Mouse (Mus musculus): ENCODE results near the gene Zfand3.

The Zfand3 gene

GRCm38 (mm10) chr17:30225030-30225740 lies 220.7 kb downstream of the Zfand3 start:
- no peak for DNase-seq (ENCODE audit: low read depth, low spot score)

- DNase-seq (ENCODE audit: low read depth, low spot score): no peak
Measured at GRCm38 (mm10) chr17:30228439-30229215, 224.1 kb downstream of the Zfand3 start.

- DNase-seq (ENCODE audit: low read depth, low spot score): no peak
Measured at GRCm38 (mm10) chr17:30230428-30230827, 225.9 kb downstream of the Zfand3 start.

GRCm38 (mm10) chr17:30231483-30231882 lies 226.9 kb downstream of the Zfand3 start:
- DNase-seq (ENCODE audit: low read depth, low spot score): no peak

GRCm38 (mm10) chr17:30232698-30233097 lies 228.2 kb downstream of the Zfand3 start:
- no peak for DNase-seq (ENCODE audit: low read depth, low spot score)

- no peak for DNase-seq (ENCODE audit: low read depth, low spot score)
Measured at GRCm38 (mm10) chr17:30235380-30235779, 230.8 kb downstream of the Zfand3 start.

- DNase-seq (ENCODE audit: low read depth, low spot score): no peak
Measured at GRCm38 (mm10) chr17:30236611-30237010, 232.1 kb downstream of the Zfand3 start.

- no peak for DNase-seq (ENCODE audit: low read depth, low spot score)
Measured at GRCm38 (mm10) chr17:30237600-30237999, 233.1 kb downstream of the Zfand3 start.

GRCm38 (mm10) chr17:30239458-30239857 lies 234.9 kb downstream of the Zfand3 start:
- DNase-seq (ENCODE audit: low read depth, low spot score): no peak

GRCm38 (mm10) chr17:30240659-30241058 lies 236.1 kb downstream of the Zfand3 start:
- no peak for DNase-seq (ENCODE audit: low read depth, low spot score)

GRCm38 (mm10) chr17:30241061-30241460 lies 236.5 kb downstream of the Zfand3 start:
- DNase-seq (ENCODE audit: low read depth, low spot score): no peak

GRCm38 (mm10) chr17:30241720-30242322 lies 237.3 kb downstream of the Zfand3 start:
- DNase-seq (ENCODE audit: low read depth, low spot score): no peak

GRCm38 (mm10) chr17:30242647-30243046 lies 238.1 kb downstream of the Zfand3 start:
- DNase-seq (ENCODE audit: low read depth, low spot score): no peak

GRCm38 (mm10) chr17:30243540-30243939 lies 239.0 kb downstream of the Zfand3 start:
- DNase-seq (ENCODE audit: low read depth, low spot score): no peak

- no peak for DNase-seq (ENCODE audit: low read depth, low spot score)
Measured at GRCm38 (mm10) chr17:30244651-30245307, 240.2 kb downstream of the Zfand3 start.

- no peak for DNase-seq (ENCODE audit: low read depth, low spot score)
Measured at GRCm38 (mm10) chr17:30245308-30245706, 240.8 kb downstream of the Zfand3 start.

- DNase-seq (ENCODE audit: low read depth, low spot score): no peak
Measured at GRCm38 (mm10) chr17:30253028-30253427, 248.5 kb downstream of the Zfand3 start.

- DNase-seq (ENCODE audit: low read depth, low spot score): no peak
Measured at GRCm38 (mm10) chr17:30253924-30254323, 249.4 kb downstream of the Zfand3 start.

GRCm38 (mm10) chr17:30255928-30256560 lies 251.5 kb downstream of the Zfand3 start:
- DNase-seq (ENCODE audit: low read depth, low spot score): no peak

GRCm38 (mm10) chr17:30258480-30258879 lies 253.9 kb downstream of the Zfand3 start:
- DNase-seq (ENCODE audit: low read depth, low spot score): no peak

- DNase-seq (ENCODE audit: low read depth, low spot score): no peak
Measured at GRCm38 (mm10) chr17:30259938-30260337, 255.4 kb downstream of the Zfand3 start.
